Mouse (Mus musculus): ENCODE measurements around the gene Apba1. TPM values are rescaled to one million over a fixed set of nuclear protein-coding genes. Genes with fewer than 3 reads are reported as not detected.

The Apba1 gene
- total RNA-seq, 1 experiment from 2014 or later, result 4.1 TPM

DNA sequence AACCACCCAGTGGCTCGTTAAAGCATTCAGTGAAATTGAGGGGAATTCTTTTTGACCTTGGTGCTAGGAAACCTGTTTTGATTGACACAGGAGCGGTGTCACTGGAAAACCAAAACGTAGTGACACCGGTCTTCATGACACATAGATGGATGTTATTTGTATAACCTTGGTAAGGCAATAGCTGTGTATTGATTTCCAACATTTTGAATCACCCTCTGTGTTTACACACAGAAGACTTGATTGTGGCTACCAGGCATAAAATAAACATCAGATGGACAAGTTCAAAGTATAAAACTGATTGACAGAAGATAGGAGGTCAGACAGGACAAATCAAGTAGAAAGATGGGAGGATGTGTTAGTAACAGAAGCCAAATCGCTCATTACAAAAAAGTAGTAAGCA lies 117.1 kb downstream of the Apba1 start:
- no peak for DNase-seq

DNA sequence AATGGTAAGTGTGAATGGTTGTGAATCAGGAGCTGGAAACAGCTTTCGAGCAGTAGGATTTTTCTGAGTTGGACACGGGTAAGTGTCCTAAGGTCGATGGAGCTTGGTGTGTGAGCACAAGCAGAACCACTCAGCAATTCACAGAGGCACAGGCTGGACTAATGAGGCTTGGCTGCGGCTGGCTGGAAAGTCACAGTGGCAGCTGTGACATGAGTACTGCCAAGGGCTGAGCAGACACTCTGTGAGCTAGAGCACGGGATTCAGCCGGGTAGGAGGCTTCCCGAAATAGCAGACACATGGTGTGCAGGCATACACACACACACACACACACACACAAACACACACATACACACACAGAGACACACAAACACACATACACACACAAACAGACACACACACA lies 121.2 kb downstream of the Apba1 start:
- DNase-seq, result no peak

DNA sequence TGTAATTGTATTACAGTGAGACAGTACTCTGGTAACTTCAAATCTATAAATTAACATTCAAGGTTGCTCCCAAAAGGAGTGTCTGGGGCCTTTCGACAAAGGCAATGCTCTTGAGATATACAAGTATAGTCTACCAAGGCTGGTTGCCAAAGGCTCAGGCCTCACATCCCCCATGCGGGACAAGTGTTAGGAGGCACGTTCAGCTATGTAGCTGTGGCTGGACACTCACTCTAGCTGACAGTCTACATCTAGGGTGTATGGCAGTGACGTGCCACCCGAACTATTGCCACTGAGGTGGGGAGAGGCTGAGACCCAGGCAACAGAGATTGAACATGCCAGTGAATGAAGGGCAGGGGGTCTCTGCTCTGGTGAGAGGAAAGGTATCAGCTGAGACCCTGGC lies 127.5 kb downstream of the Apba1 start:
- no peak for DNase-seq

DNA sequence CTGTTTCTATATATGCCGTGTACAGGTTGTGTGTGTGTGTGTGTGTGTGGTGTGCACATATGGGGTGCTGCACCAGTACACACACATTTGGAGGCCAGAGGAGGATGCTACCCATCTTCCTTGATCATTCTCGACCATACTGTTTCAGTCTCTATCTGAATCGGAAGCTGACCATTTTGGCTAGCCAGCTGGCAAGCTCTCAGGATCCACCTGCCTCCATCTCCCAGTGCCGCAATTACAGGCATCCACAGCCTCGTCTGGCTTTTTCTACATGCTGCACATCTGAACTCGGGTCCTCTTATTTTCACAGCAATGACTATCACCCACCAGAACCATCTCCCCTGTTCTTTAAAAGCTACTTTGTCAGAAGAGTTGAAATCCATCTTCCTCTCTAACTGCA lies 132.7 kb downstream of the Apba1 start:
- no peak for DNase-seq

DNA sequence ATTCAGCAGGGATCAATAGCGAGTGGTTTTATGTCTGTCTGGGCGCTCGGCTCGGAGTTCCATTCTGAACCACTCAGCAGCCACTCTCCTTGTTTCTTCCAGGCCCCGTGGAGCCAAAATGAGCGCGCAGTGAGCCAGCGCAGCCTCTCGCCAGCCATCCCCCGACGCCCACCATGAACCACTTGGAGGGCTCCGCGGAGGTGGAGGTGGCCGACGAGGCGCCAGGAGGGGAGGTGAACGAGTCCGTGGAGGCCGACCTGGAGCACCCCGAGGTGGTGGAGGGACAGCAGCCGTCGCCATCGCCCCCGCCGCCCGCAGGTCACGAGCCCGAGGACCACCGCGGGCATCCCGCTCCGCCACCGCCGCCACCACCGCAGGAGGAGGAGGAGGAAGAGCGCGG lies 133.9 kb downstream of the Apba1 start:
- no peak for DNase-seq

GRCm38 (mm10) chr19:23893093-23893889 lies 134.6 kb downstream of the Apba1 start:
- DNase-seq, result peak; percentile 67

DNA sequence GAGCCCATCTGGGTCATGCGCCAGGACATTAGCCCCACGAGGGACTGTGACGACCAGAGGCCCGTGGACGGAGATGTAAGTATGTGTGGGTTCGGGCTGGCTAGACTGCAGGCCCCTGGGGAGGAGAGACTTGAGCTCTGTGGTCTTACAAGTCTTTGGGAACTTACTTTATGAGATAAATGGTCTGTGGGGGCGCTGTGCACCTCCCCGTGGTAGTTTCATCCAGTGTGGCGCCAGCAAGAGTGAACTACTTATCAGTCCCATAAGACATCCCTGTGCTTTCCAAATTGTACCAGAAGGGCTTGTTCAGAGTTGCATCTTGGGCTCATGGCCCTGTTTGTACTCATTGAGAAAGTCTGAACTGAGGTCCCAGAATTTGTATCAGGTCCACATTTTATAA lies 135.3 kb downstream of the Apba1 start:
- DNase-seq, result no peak

DNA sequence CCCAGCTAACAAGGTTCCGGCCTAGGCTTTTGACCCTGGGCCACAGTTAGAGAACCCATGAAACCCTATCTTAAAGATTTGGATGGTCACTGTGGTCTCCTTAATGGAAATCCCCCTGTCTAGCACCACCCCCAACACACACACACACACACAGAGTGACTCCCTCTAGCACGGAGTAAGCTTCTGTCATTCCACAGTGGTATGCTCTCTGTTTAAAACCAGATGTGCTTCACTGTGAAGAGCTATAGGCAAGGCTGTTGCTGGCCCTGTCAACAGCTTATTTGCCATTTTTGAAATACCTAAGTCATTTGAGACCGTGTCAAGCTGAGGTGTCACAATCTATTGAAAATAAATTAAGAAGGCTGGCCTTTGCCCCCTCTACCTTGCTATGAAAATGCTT lies 136.1 kb downstream of the Apba1 start:
- no peak for DNase-seq

GRCm38 (mm10) chr19:23896915-23897314 lies 138.2 kb downstream of the Apba1 start:
- peak; percentile 60 for DNase-seq

- no peak for DNase-seq
Observed at GRCm38 (mm10) chr19:23898501-23898900, 139.8 kb downstream of the Apba1 start.

- DNase-seq, result peak; percentile 63
Observed at GRCm38 (mm10) chr19:23901177-23901576, 142.5 kb downstream of the Apba1 start.

GRCm38 (mm10) chr19:23901768-23902167 lies 143.1 kb downstream of the Apba1 start:
- DNase-seq, result no peak

DNA sequence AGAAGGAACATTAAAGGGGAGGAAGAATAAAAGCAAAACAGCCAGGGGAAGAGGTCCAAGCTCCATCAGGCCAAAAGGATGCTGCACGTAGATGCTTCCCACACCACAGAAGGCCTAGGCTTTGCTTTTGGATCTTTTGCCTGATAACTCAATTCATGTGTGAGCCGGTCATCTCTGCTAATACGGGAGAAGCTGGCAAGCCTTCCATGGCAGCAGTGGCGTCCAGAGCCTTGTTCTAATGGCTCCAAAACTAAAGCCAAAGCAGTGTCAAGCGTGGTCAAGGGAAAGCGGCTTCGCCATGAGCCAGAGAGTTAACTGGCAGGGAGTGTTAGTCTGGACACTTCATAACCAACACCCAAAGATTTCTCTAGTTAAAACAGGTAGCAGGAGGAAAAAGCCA lies 144.4 kb downstream of the Apba1 start:
- DNase-seq, result no peak

GRCm38 (mm10) chr19:23904922-23905321 lies 146.2 kb downstream of the Apba1 start:
- no peak for DNase-seq

- DNase-seq, result no peak
Observed at GRCm38 (mm10) chr19:23905772-23906171, 147.1 kb downstream of the Apba1 start.

GRCm38 (mm10) chr19:23910345-23910744 lies 151.7 kb downstream of the Apba1 start:
- DNase-seq, result no peak

- no peak for DNase-seq
Observed at GRCm38 (mm10) chr19:23919384-23920219, 160.9 kb downstream of the Apba1 start.

DNA sequence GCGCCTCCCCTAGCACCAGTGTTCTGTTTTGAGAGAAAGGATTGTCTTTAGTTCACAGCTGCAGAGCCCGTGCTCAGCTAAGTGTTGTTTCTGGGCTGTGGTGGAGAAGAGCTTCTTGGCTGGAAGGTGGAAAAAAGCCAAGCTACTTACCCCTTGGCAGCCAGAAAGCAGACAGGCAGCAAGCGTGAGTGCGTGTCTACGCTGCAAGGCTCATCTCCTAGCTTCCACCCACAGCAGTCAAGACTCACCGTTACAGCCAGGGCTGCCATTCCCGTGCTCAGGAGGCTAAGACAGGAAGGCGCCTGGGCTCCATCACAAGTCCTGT lies 161.5 kb downstream of the Apba1 start:
- no peak for DNase-seq

- no peak for DNase-seq
Observed at GRCm38 (mm10) chr19:23922601-23923000, 163.9 kb downstream of the Apba1 start.

DNA sequence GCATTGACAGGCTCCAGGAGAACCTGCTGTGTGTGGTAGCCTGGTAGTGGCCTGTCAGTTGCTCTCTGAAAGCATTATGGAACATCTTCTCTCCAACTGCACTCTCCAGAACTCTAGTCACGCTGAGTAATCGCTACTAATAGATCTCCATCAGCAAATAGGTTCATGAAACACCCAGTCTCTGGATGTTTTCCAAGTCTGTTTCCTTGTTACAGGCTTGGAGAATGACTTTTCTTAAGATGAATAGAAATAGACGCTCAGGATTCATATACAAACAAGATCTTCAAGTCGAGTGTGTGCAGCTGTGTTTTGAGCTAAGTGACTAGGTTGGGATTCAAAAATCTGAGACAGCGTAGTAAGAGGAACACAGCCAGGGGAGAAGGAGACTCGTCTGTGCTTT lies 165.4 kb downstream of the Apba1 start:
- no peak for DNase-seq

DNA sequence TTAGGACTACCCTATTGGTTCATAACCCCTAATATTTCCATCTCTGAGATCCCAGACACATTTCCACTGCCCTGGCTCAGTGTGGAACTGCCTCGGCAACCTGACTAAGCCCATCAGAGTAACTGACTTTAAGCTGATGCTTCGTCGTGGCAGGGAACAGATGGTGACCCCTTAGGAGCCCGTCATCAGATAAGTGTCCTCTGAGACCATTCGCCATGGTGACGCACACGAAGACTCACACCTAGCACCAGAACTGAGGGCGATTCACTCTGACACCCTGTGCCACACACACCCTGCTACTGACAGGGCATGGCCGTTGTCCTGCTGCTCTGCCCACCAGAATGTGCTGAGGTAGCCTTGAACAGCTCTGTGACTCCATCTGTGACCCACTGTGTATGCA lies 166.1 kb downstream of the Apba1 start:
- DNase-seq, result no peak

- no peak for DNase-seq
Observed at GRCm38 (mm10) chr19:23925541-23925940, 166.9 kb downstream of the Apba1 start.

- DNase-seq, result no peak
Observed at GRCm38 (mm10) chr19:23930826-23931225, 172.1 kb downstream of the Apba1 start.

- no peak for DNase-seq
Observed at GRCm38 (mm10) chr19:23941422-23941949, 182.8 kb downstream of the Apba1 start.

Measured in adrenal gland, postnatal 14 days (tissue).